Mouse (Mus musculus): Measurements from ENCODE around the gene Dip2b. TPM values are rescaled to one million over a fixed set of nuclear protein-coding genes. Genes with fewer than 3 reads are reported as not detected.

Gene Dip2b
- polyA plus RNA-seq, 1 experiment: 7.3 TPM

DNA sequence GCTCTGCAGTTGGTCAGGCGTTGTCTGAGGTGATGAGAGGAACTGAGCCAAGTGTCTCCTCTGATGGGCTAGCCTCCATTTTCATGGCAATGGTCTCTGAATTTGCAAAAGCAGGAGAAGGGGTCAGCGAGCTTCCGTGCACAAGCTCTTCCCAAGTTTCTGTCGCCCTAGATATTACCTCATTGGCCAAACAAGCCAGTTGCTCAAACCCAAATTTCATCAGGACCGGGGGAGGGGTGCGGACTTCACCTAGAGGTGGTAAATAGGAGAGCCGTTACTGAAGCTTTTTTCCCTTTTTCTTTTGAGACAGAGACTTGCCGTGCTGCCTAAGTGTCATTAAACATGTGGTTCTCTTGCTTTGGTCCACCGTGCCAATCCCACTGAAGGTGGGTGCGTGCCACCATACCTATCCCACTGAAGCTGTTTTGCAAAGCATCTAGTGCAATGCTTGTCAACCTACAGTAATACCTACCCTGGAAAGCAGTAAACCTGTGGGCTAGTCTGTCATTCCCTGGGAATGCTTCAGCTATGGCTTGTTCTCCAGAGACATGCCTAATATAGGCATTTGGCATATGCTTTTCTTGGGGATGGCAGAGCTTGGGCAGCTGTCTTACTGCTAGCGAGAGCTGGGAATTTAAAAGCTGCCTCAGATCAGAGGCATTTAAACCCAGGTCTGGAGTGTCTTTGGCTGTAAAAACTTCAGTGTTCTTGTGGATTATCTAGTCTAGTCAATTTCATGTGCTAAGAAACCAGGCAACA lies 13.2 kb upstream of the Dip2b start:
- Histone ChIP-seq H3ac (ENCODE audit: control insufficient read depth, insufficient read length) (no peak overlapping the region), H3K36me3 (ENCODE audit: control insufficient read depth, insufficient read depth) (no peaks in the 10 kb centered on the region)
- TF ChIP-seq MYOD1 (IDR thresholded peaks at IDR 0.05; ENCODE audit: control insufficient read depth in 1 of 3, insufficient read length in 2 of 3, low read depth in 2 of 3): no peak
- TF ChIP-seq REST (IDR thresholded peaks at IDR 0.05; ENCODE audit: insufficient read depth, insufficient read length): no peak
- TF ChIP-seq SRF (IDR thresholded peaks at IDR 0.05; ENCODE audit: control insufficient read depth, insufficient read length, low read depth): peak; percentile 98
- TF ChIP-seq MYOG (IDR thresholded peaks at IDR 0.05; ENCODE audit: control insufficient read depth in 1 of 3, insufficient read depth in 1 of 3, insufficient read length in 2 of 3, low read depth in 2 of 3): no peak

DNA sequence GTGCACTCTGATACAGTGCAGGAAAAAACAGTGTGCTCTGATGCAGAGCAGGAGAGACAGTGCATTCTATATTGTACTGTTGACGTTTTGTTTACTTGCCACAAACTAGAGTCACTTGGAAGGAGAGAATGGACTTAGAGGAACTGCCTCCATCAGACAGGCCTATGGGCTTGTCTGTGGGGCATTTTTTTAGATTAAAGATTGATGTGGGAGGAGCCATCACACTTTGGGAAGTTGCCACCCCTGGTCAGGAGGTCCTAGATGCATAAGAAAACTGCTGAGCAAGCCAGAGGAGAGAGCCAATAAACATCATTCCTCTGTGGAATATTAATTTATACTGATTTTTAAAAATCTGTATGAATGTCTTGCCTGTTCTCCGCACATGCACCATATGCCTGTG lies 10.3 kb upstream of the Dip2b start:
- H3K27me3 ChIP-seq (ENCODE audit: control insufficient read depth, insufficient read depth, insufficient read length): no peaks in the 10 kb centered on the region
- H3K4me3 ChIP-seq: no peak overlapping the region
- no peak overlapping the region for H3ac ChIP-seq (ENCODE audit: control insufficient read depth, insufficient read length)
- H3K4me2 ChIP-seq (ENCODE audit: low read depth): no peak overlapping the region
- no peak for TF ChIP-seq USF1 (IDR thresholded peaks at IDR 0.05; ENCODE audit: low read depth)
- H3K36me3 ChIP-seq (ENCODE audit: control insufficient read depth, insufficient read depth): no peaks in the 10 kb centered on the region
- H3K79me2 ChIP-seq (ENCODE audit: control insufficient read depth, insufficient read depth): no peaks in the 10 kb centered on the region

More for the DNA sequence above, 13.2 kb upstream of the Dip2b start:
- Histone ChIP-seq H3K4me3 (no peak overlapping the region), H3K4me2 (ENCODE audit: low read depth) (no peak overlapping the region), H3K79me2 (ENCODE audit: control insufficient read depth, insufficient read depth) (no peaks in the 10 kb centered on the region), H3K27me3 (ENCODE audit: control insufficient read depth, insufficient read depth, insufficient read length) (no peaks in the 10 kb centered on the region)

DNA sequence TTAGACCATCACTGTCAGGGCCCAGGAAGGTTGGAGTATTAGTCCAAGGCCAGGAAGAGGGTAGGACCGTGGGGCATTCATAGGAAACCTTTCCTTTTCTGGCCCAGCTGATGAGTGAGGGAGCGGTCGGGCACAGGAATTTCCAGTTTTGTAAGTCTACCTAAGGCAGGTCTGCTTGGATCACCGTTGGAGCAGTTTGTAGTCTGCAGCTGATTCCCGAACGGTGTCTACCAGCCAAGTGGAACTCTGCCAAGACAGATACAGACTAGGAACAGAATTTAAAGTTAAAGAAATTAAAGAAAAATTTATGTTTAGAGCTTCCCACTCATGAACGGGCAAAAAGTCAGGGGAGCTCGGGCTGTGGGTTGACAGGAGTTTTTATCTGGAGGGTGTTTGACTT lies 9.0 kb upstream of the Dip2b start:
- Histone ChIP-seq H3K27me3 (ENCODE audit: control insufficient read depth, insufficient read depth, insufficient read length) (no peaks in the 10 kb centered on the region), H3K4me3 (no peak overlapping the region), H3ac (ENCODE audit: control insufficient read depth, insufficient read length) (no peak overlapping the region), H3K36me3 (ENCODE audit: control insufficient read depth, insufficient read depth) (no peaks in the 10 kb centered on the region), H3K79me2 (ENCODE audit: control insufficient read depth, insufficient read depth) (no peaks in the 10 kb centered on the region), H3K4me2 (ENCODE audit: low read depth) (no peak overlapping the region)
- TF ChIP-seq MYOD1 (IDR thresholded peaks at IDR 0.05; ENCODE audit: control insufficient read depth in 1 of 3, insufficient read length in 2 of 3, low read depth in 2 of 3) (no peak), REST (IDR thresholded peaks at IDR 0.05; ENCODE audit: insufficient read depth, insufficient read length) (no peak), TCF3 (IDR thresholded peaks at IDR 0.05; ENCODE audit: insufficient read length, low read depth) (no peak), E2F4 (IDR thresholded peaks at IDR 0.05; ENCODE audit: insufficient read depth) (no peak), POLR2A (IDR thresholded peaks at IDR 0.05; ENCODE audit: insufficient read length, low read depth) (no peak), CEBPB (IDR thresholded peaks at IDR 0.05; ENCODE audit: insufficient read depth, poor library complexity, severe bottlenecking) (no peak), TCF12 (IDR thresholded peaks at IDR 0.05; ENCODE audit: insufficient read depth, poor library complexity, severe bottlenecking) (no peak), USF1 (IDR thresholded peaks at IDR 0.05; ENCODE audit: low read depth) (no peak), POLR2AphosphoS2 (IDR thresholded peaks at IDR 0.05; ENCODE audit: insufficient read length, low read depth) (no peak)

DNA sequence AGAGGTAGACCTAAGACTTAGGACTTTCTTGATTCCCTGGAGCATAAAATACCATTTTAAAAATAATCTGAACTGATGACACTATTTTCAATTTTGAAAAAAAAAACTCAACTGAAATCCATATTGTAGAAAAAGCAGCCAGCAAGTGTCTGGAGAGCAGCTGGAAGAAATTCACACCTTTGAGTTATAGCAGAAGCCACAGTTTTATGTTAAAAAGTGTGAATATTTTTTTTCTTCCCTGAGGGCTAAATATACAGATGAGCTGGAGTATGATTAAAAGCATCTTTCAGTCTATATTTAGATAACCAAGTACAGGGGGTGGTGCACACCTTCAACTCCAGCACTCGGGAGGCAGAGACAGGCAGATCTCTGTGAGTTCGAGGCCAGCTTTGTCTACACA lies 8.6 kb upstream of the Dip2b start:
- Histone ChIP-seq H3K27me3 (ENCODE audit: control insufficient read depth, insufficient read depth, insufficient read length) (no peaks in the 10 kb centered on the region), H3K36me3 (ENCODE audit: control insufficient read depth, insufficient read depth) (no peaks in the 10 kb centered on the region), H3K4me2 (ENCODE audit: low read depth) (no peak overlapping the region), H3K79me2 (ENCODE audit: control insufficient read depth, insufficient read depth) (no peaks in the 10 kb centered on the region), H3ac (ENCODE audit: control insufficient read depth, insufficient read length) (no peak overlapping the region), H3K4me3 (no peak overlapping the region)
- TF ChIP-seq REST (IDR thresholded peaks at IDR 0.05; ENCODE audit: insufficient read depth, insufficient read length) (no peak), MYOG (IDR thresholded peaks at IDR 0.05; ENCODE audit: control insufficient read depth in 1 of 3, insufficient read depth in 1 of 3, insufficient read length in 2 of 3, low read depth in 2 of 3) (no peak), MAX (IDR thresholded peaks at IDR 0.05; ENCODE audit: low read depth) (no peak), MYOD1 (IDR thresholded peaks at IDR 0.05; ENCODE audit: control insufficient read depth in 1 of 3, insufficient read length in 2 of 3, low read depth in 2 of 3) (no peak), CEBPB (IDR thresholded peaks at IDR 0.05; ENCODE audit: insufficient read depth, poor library complexity, severe bottlenecking) (no peak), TCF3 (IDR thresholded peaks at IDR 0.05; ENCODE audit: insufficient read length, low read depth) (no peak), USF1 (IDR thresholded peaks at IDR 0.05; ENCODE audit: low read depth) (no peak), SRF (IDR thresholded peaks at IDR 0.05; ENCODE audit: control insufficient read depth, insufficient read length, low read depth) (no peak), TCF12 (IDR thresholded peaks at IDR 0.05; ENCODE audit: insufficient read depth, poor library complexity, severe bottlenecking) (no peak), POLR2A (IDR thresholded peaks at IDR 0.05; ENCODE audit: insufficient read length, low read depth) (no peak), E2F4 (IDR thresholded peaks at IDR 0.05; ENCODE audit: insufficient read depth) (no peak), POLR2AphosphoS2 (IDR thresholded peaks at IDR 0.05; ENCODE audit: insufficient read length, low read depth) (no peak)

DNA sequence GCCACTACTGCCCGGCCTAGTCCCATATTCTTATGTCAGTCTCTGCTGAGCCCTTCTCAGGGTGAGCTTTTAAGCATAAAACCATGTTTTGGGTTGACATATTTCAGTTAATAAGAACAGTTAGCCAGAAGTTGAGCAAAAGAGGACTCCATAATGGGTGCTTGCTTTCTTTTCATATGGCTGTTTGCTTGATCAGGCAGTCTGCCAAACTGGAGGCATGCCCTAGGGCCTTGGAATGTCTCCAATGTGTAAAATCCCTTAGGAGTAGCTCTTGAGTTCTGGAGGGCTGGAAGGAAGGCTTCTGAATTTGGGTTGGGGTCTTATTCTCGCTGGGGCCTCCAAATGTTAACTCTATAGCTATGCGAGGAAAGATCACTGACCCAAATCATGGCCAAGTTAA lies 5.9 kb upstream of the Dip2b start:
- TF ChIP-seq CEBPB (IDR thresholded peaks at IDR 0.05; ENCODE audit: insufficient read depth, poor library complexity, severe bottlenecking): no peak
- no peak for TF ChIP-seq SRF (IDR thresholded peaks at IDR 0.05; ENCODE audit: control insufficient read depth, insufficient read length, low read depth)
- no peak for TF ChIP-seq MAX (IDR thresholded peaks at IDR 0.05; ENCODE audit: low read depth)
- no peak for TF ChIP-seq TCF12 (IDR thresholded peaks at IDR 0.05; ENCODE audit: insufficient read depth, poor library complexity, severe bottlenecking)
- no peak for TF ChIP-seq USF1 (IDR thresholded peaks at IDR 0.05; ENCODE audit: low read depth)
- TF ChIP-seq TCF3 (IDR thresholded peaks at IDR 0.05; ENCODE audit: insufficient read length, low read depth): no peak
- no peak for TF ChIP-seq MYOD1 (IDR thresholded peaks at IDR 0.05; ENCODE audit: control insufficient read depth in 1 of 3, insufficient read length in 2 of 3, low read depth in 2 of 3)
- no peak for TF ChIP-seq POLR2A (IDR thresholded peaks at IDR 0.05; ENCODE audit: insufficient read length, low read depth)
- TF ChIP-seq MYOG (IDR thresholded peaks at IDR 0.05; ENCODE audit: control insufficient read depth in 1 of 3, insufficient read depth in 1 of 3, insufficient read length in 2 of 3, low read depth in 2 of 3): no peak
- no peak for TF ChIP-seq REST (IDR thresholded peaks at IDR 0.05; ENCODE audit: insufficient read depth, insufficient read length)
- TF ChIP-seq POLR2AphosphoS2 (IDR thresholded peaks at IDR 0.05; ENCODE audit: insufficient read length, low read depth): no peak
- no peak for TF ChIP-seq E2F4 (IDR thresholded peaks at IDR 0.05; ENCODE audit: insufficient read depth)
- Histone ChIP-seq H3K36me3 (ENCODE audit: control insufficient read depth, insufficient read depth) (no peaks in the 10 kb centered on the region), H3K79me2 (ENCODE audit: control insufficient read depth, insufficient read depth) (no peaks in the 10 kb centered on the region), H3K27me3 (ENCODE audit: control insufficient read depth, insufficient read depth, insufficient read length) (no peaks in the 10 kb centered on the region), H3K4me2 (ENCODE audit: low read depth) (no peak overlapping the region), H3ac (ENCODE audit: control insufficient read depth, insufficient read length) (no peak overlapping the region), H3K4me3 (no peak overlapping the region)

Measured in myocyte (in vitro differentiated cells).